Mouse (Mus musculus) liver, embryonic 15.5 days (tissue): ENCODE data around the gene Srp9. TPM values are rescaled to one million over a fixed set of nuclear protein-coding genes. Genes with fewer than 3 reads are reported as not detected.

Experiments used
- polyA plus RNA-seq: library from polyadenylated mRNA; unstranded; fragments of >200 nt; fragmentation: Nextera tagmentation; extraction: Ambion mirVana; gene quantifications from 2 replicates; pipeline ENCODE4 v1.2.1, GENCODE M21; 2015

Srp9 gene
- polyA plus RNA-seq, 1 experiment from 2014 or later = 75.7 TPM

Other genes starting within 250 kb of the Srp9 start
- gene Enah, start 104.7 kb upstream of the Srp9 start, polyA plus RNA-seq = 0.40 and 0.71 TPM in 2 replicates
- not detected in 2 replicates for gene Vmn1r1, start 39.7 kb downstream of the Srp9 start, polyA plus RNA-seq
- gene Degs1, start 158.1 kb downstream of the Srp9 start, polyA plus RNA-seq = 70.6 and 78.2 TPM in 2 replicates
- 5.5 and 5.6 TPM in 2 replicates for gene Fbxo28, start 216.9 kb downstream of the Srp9 start, polyA plus RNA-seq